Mouse (Mus musculus) Patski (cell line): Measurements from ENCODE around the gene Prex1. TPM values are rescaled to one million over a fixed set of nuclear protein-coding genes. Genes with fewer than 3 reads are reported as not detected.
A peak's percentile ranks its signal among the peaks of the same experiment; 100 is the strongest.

Experiments used
- ATAC-seq: fragments of 100-300 bp; one replicate; pipeline ENCODE4 v1.8.0; 2021
- CTCF ChIA-PET: fragments of 350-600 bp; sonication (Branson Sonifier 250); formaldehyde crosslinking; loops from one replicate; lab custom pipeline; 2022; ENCODE audit warnings: inconsistent platforms; lab: Charles Lee
- POLR2A ChIA-PET: fragments of 350-600 bp; sonication (Branson Sonifier 250); formaldehyde crosslinking; loops from one replicate; lab custom pipeline; 2022; ENCODE audit warnings: antibody characterized with exemption, inconsistent platforms; lab: Charles Lee
- DNase-seq: peaks from one replicate; pipeline ENCODE4 v3.0.0-alpha.2; 2011; ENCODE audit warnings: low read depth, low spot score
- H3K27me3 ChIP-seq: fragments of 371-371 bp; one replicate; pipeline ENCODE4 v1.5.1; 2021
- CTCF ChIP-seq: fragments of 100-300 bp; IDR thresholded peaks from one replicate; pipeline ENCODE4 v1.5.1; 2021
- in situ Hi-C: fragments of 300-500 bp; cut with MboI; formaldehyde crosslinking; loops from 3 replicates; pipeline ENCODE4 v1.11.1; 2018; ENCODE audit warnings: low pct_unique_long_range_greater_than_20kb, mixed read lengths
- polyA plus RNA-seq: library from polyadenylated mRNA; unstranded; gene quantifications from one replicate; pipeline ENCODE4 v1.2.3, GENCODE M21; 2021

The Prex1 gene
- polyA plus RNA-seq, 1 experiment from 2014 or later = 3.9 TPM

DNA sequence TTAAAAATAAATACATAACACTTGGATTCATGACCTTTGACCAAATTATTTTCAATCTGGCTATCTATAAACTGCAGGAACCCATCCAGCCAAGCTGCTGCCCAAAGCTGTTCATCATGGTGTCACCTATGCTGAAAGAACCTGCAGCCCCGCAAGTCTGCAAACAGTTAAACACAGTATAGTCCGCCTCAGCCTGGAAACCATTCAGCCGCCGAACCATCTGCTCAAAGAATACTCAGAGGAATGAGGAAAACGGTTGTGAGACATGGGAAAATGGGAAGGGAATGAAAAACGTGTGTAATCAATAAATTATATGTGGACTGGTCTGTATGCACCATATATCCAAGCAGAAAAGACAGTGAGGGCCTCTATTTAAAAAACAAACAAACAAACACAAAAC, 13.3 kb upstream of the Prex1 start:
- no peaks in the 10 kb centered on the region for H3K27me3 ChIP-seq
- DNase-seq (no peak), ATAC-seq (no peak)
- TF ChIP-seq CTCF = no peak
- ChIA-PET POLR2A (no interaction called here), CTCF (no interaction called here)
- in situ Hi-C loops = no loop called here

- no peak for TF ChIP-seq CTCF
- POLR2A ChIA-PET = no interaction called here
Observed at GRCm38 (mm10) chr2:166720416-166720815, 6.8 kb upstream of the Prex1 start.

DNA sequence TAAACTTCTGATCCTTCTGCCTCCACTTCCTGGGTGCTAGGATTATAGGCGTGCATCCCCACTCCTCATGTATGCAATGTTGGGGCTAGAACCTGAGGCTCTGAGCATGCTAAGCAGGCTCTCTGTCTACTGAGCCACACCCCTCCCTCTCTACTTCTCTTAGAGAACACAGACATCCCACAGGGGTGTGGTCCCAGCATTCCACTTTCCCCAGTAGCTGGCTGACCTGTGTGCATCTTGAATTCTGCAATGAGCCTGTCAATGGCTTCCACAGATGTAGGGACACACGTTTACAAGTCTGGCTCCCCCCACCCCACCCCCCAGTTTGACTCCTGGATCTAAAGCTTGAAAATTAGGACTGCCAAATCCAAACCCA, 6.3 kb upstream of the Prex1 start:
- H3K27me3 ChIP-seq = peaks cover 3% of the 10 kb centered on the region
- no peak for DNase-seq
- ATAC-seq = no peak
- ChIA-PET POLR2A (no interaction called here), CTCF (no interaction called here)
- in situ Hi-C loops = no loop called here
- TF ChIP-seq CTCF = no peak

More at GRCm38 (mm10) chr2:166720416-166720815, 6.8 kb upstream of the Prex1 start:
- peaks cover 3% of the 10 kb centered on the region for H3K27me3 ChIP-seq
- ATAC-seq (no peak), DNase-seq (no peak)
- in situ Hi-C loops = no loop called here
- CTCF ChIA-PET = no interaction called here

GRCm38 (mm10) chr2:166719301-166719929, 5.8 kb upstream of the Prex1 start:
- in situ Hi-C loops = no loop called here
- ChIA-PET POLR2A (no interaction called here), CTCF (no interaction called here)
- peaks cover 3% of the 10 kb centered on the region for H3K27me3 ChIP-seq
- no peak for TF ChIP-seq CTCF
- DNase-seq (no peak), ATAC-seq (no peak)

- in situ Hi-C loops = no loop called here
- ChIA-PET CTCF (no interaction called here), POLR2A (no interaction called here)
- no peak for DNase-seq
- ATAC-seq = no peak
- TF ChIP-seq CTCF = no peak
- peaks cover 7% of the 10 kb centered on the region for H3K27me3 ChIP-seq
Observed at GRCm38 (mm10) chr2:166716067-166716466, 2.4 kb upstream of the Prex1 start.

GRCm38 (mm10) chr2:166714427-166714699, 731 bp upstream of the Prex1 start:
- ChIA-PET POLR2A (no interaction called here), CTCF (no interaction called here)
- peaks cover 7% of the 10 kb centered on the region for H3K27me3 ChIP-seq
- DNase-seq (no peak), ATAC-seq (no peak)
- no peak for TF ChIP-seq CTCF
- in situ Hi-C loops = loop anchor here (5.0 kb wide), 1 partner anchor 107 kb away; no protein-coding TSS in a partner anchor

GRCm38 (mm10) chr2:166712801-166713689, 587 bp downstream of the Prex1 start:
- no peak for TF ChIP-seq CTCF
- H3K27me3 ChIP-seq = peaks cover 7% of the 10 kb centered on the region
- ChIA-PET CTCF (no interaction called here), POLR2A (no interaction called here)
- ATAC-seq = peak; percentile 6
- in situ Hi-C loops = loop anchor here (5.0 kb wide), 1 partner anchor 106 kb away; no protein-coding TSS in a partner anchor
- no peak for DNase-seq

- ATAC-seq (no peak), DNase-seq (no peak)
- POLR2A ChIA-PET = interaction anchor here (0.9 kb wide), 1 partner anchor 29 kb away, joined by 3 read pairs; no protein-coding TSS in a partner anchor
- no peak for TF ChIP-seq CTCF
- CTCF ChIA-PET = no interaction called here
- in situ Hi-C loops = loop anchor here (5.0 kb wide), 1 partner anchor 105 kb away; no protein-coding TSS in a partner anchor
- peaks cover 7% of the 10 kb centered on the region for H3K27me3 ChIP-seq
Observed at GRCm38 (mm10) chr2:166712310-166712709, 1.3 kb downstream of the Prex1 start.

GRCm38 (mm10) chr2:166711681-166712132, 1.9 kb downstream of the Prex1 start:
- ChIA-PET CTCF (no interaction called here), POLR2A (interaction anchor here (0.7 to 0.9 kb wide), 2 partner anchors 9 to 29 kb away, joined by 3 to 4 read pairs; no protein-coding TSS in a partner anchor)
- H3K27me3 ChIP-seq = peaks cover 5% of the 10 kb centered on the region
- DNase-seq = peak; percentile 6
- ATAC-seq = peak; percentile 19
- no peak for TF ChIP-seq CTCF
- in situ Hi-C loops = loop anchor here (5.0 kb wide), 1 partner anchor 104 kb away; no protein-coding TSS in a partner anchor

GRCm38 (mm10) chr2:166709883-166710282, 3.7 kb downstream of the Prex1 start:
- POLR2A ChIA-PET = interaction anchor here (0.6 to 1.3 kb wide), 3 partner anchors 20 to 283 kb away, joined by 3 to 6 read pairs (median 3); no protein-coding TSS in a partner anchor
- DNase-seq = no peak
- TF ChIP-seq CTCF = no peak
- H3K27me3 ChIP-seq = peaks cover 5% of the 10 kb centered on the region
- no peak for ATAC-seq
- CTCF ChIA-PET = no interaction called here
- in situ Hi-C loops = loop anchor here (5.0 kb wide), 1 partner anchor 103 kb away; no protein-coding TSS in a partner anchor

DNA sequence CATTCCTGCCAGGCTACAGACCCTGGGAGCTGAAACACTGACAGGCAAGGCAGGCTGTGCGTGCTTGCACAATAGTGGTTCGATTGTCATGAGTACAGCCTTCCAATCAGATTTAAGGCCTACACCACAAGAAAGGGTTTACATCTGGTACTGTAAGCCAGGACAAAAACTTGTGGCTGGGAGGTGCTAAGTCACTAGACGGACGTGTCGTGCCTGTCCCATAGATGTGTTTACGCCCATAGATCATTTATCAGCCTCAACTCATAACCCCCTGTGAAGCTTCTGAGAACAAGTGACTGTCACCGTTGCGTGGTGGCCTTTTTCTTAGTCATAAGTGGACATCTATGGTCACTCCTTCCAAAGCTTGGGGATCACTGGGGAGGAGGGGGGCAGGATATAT, 5.3 kb downstream of the Prex1 start:
- DNase-seq (no peak), ATAC-seq (no peak)
- H3K27me3 ChIP-seq = peaks cover 5% of the 10 kb centered on the region
- TF ChIP-seq CTCF = no peak
- CTCF ChIA-PET = no interaction called here
- in situ Hi-C loops = no loop called here
- POLR2A ChIA-PET = no interaction called here
